Mouse (Mus musculus) heart, embryonic 15.5 days (tissue): ENCODE results near the gene Ints7. TPM values are rescaled to one million over a fixed set of nuclear protein-coding genes. Genes with fewer than 3 reads are reported as not detected.

Experiments used
- ATAC-seq: fragments of 200-750 bp; cut with Nextera tagmentation; replicated peaks from 2 replicates; pipeline ENCODE4 v1.8.0; 2017; ENCODE audit warnings: low read depth, moderate TSS enrichment; ENCODE audit not compliant: insufficient number of reproducible peaks, insufficient read depth, low FRiP score
- H3K27ac ChIP-seq: fragments of 300-500 bp; sonication (generic); 2 replicates; pipeline ENCODE4 v1.5.1; 2015; ENCODE audit warnings: mild to moderate bottlenecking, inconsistent platforms
- H3K27me3 ChIP-seq: fragments of 300-500 bp; sonication (generic); 2 replicates; pipeline ENCODE4 v1.6.1; 2015; ENCODE audit warnings: inconsistent platforms
- H3K36me3 ChIP-seq: fragments of 300-500 bp; sonication (generic); 2 replicates; pipeline ENCODE4 v1.6.1; 2015; ENCODE audit warnings: mild to moderate bottlenecking, inconsistent platforms
- H3K4me1 ChIP-seq: fragments of 300-500 bp; sonication (generic); replicated peaks from 2 replicates; pipeline ENCODE4 v1.6.1; 2015; ENCODE audit warnings: inconsistent platforms
- H3K4me2 ChIP-seq: fragments of 300-500 bp; sonication (generic); 2 replicates; pipeline ENCODE4 v1.6.1; 2015; ENCODE audit warnings: inconsistent platforms, mild to moderate bottlenecking, moderate library complexity
- H3K4me3 ChIP-seq: fragments of 300-500 bp; sonication (generic); 2 replicates; pipeline ENCODE4 v1.5.1; 2015; ENCODE audit warnings: mild to moderate bottlenecking, inconsistent platforms
- H3K9ac ChIP-seq: fragments of 300-500 bp; sonication (generic); 2 replicates; pipeline ENCODE4 v1.6.1; 2015; ENCODE audit warnings: mild to moderate bottlenecking, inconsistent platforms
- H3K9me3 ChIP-seq: fragments of 300-500 bp; sonication (generic); replicated peaks from 2 replicates; pipeline ENCODE4 v1.6.1; 2016; ENCODE audit warnings: inconsistent platforms
- WGBS: fragments of 180-500 bp; shearing (Covaris S2); methylation state at CpG from one replicate; pipeline ENCODE4 v1.1.7; 2015; ENCODE audit warnings: mixed read lengths; 5-methylcytosine and 5-hydroxymethylcytosine counted together
- polyA plus RNA-seq: library from polyadenylated mRNA; unstranded; fragments of >200 nt; fragmentation: Nextera tagmentation; extraction: Ambion mirVana; gene quantifications from 2 replicates; pipeline ENCODE4 v1.2.1, GENCODE M21; 2015

The Ints7 gene
- polyA plus RNA-seq, 1 experiment from 2014 or later: 28.5 TPM

- no peak overlapping the region for H3K27ac ChIP-seq
Measured at GRCm38 (mm10) chr1:191661019-191661796, 85.8 kb downstream of the Ints7 start.

GRCm38 (mm10) chr1:191662178-191662898, 86.9 kb downstream of the Ints7 start:
- 35% methylated on average over 9 of the region's 9 CpGs for WGBS
- peaks cover 3% of the 10 kb centered on the region for H3K4me1 ChIP-seq
- no peaks in the 10 kb centered on the region for H3K36me3 ChIP-seq
- no peak for ATAC-seq
- H3K9me3 ChIP-seq: no peaks in the 10 kb centered on the region
- no peak overlapping the region for H3K27ac ChIP-seq
- no peak overlapping the region for H3K9ac ChIP-seq
- no peak overlapping the region for H3K4me3 ChIP-seq
- H3K4me2 ChIP-seq: no peak overlapping the region
- no peaks in the 10 kb centered on the region for H3K27me3 ChIP-seq

More at GRCm38 (mm10) chr1:191661019-191661796, 85.8 kb downstream of the Ints7 start:
- ATAC-seq: no peak
- 71% methylated on average over 8 of the region's 8 CpGs for WGBS
- H3K27me3 ChIP-seq: no peaks in the 10 kb centered on the region
- H3K4me3 ChIP-seq: no peak overlapping the region
- H3K9ac ChIP-seq: no peak overlapping the region
- H3K36me3 ChIP-seq: no peaks in the 10 kb centered on the region
- H3K4me2 ChIP-seq: no peak overlapping the region
- H3K4me1 ChIP-seq: peaks cover 3% of the 10 kb centered on the region
- no peaks in the 10 kb centered on the region for H3K9me3 ChIP-seq

GRCm38 (mm10) chr1:191662899-191663500, 87.6 kb downstream of the Ints7 start:
- Histone ChIP-seq H3K27me3 (no peaks in the 10 kb centered on the region), H3K4me2 (no peak overlapping the region), H3K27ac (no peak overlapping the region), H3K4me1 (peaks cover 3% of the 10 kb centered on the region), H3K9me3 (no peaks in the 10 kb centered on the region), H3K9ac (no peak overlapping the region), H3K36me3 (no peaks in the 10 kb centered on the region), H3K4me3 (no peak overlapping the region)
- 42% methylated on average over 8 of the region's 8 CpGs for WGBS
- ATAC-seq: no peak

- Histone ChIP-seq H3K27ac (no peak overlapping the region), H3K9me3 (no peaks in the 10 kb centered on the region), H3K4me3 (no peak overlapping the region), H3K9ac (no peak overlapping the region), H3K4me2 (no peak overlapping the region), H3K27me3 (no peaks in the 10 kb centered on the region), H3K4me1 (peaks cover 3% of the 10 kb centered on the region), H3K36me3 (no peaks in the 10 kb centered on the region)
- WGBS: 77% methylated on average over 6 of the region's 6 CpGs
- no peak for ATAC-seq
Measured at GRCm38 (mm10) chr1:191663603-191664002, 88.2 kb downstream of the Ints7 start.

- Histone ChIP-seq H3K36me3 (no peaks in the 10 kb centered on the region), H3K9me3 (no peaks in the 10 kb centered on the region), H3K4me1 (peaks cover 3% of the 10 kb centered on the region), H3K4me2 (no peak overlapping the region), H3K27me3 (no peaks in the 10 kb centered on the region), H3K4me3 (no peak overlapping the region), H3K9ac (no peak overlapping the region), H3K27ac (no peak overlapping the region)
- WGBS: 81% methylated on average over 11 of the region's 11 CpGs
- ATAC-seq: no peak
Measured at GRCm38 (mm10) chr1:191666351-191666750, 90.9 kb downstream of the Ints7 start.

GRCm38 (mm10) chr1:191668030-191668429, 92.6 kb downstream of the Ints7 start:
- no peak overlapping the region for H3K4me3 ChIP-seq
- H3K27me3 ChIP-seq: no peaks in the 10 kb centered on the region
- H3K9me3 ChIP-seq: no peaks in the 10 kb centered on the region
- H3K27ac ChIP-seq: no peak overlapping the region
- H3K9ac ChIP-seq: no peak overlapping the region
- H3K36me3 ChIP-seq: no peaks in the 10 kb centered on the region
- WGBS: 63% methylated on average over 9 of the region's 9 CpGs
- no peak overlapping the region for H3K4me2 ChIP-seq
- no peaks in the 10 kb centered on the region for H3K4me1 ChIP-seq
- ATAC-seq: no peak

Other genes with a start within 250 kb of the Ints7 start
- 14.3 and 18.3 TPM in 2 replicates for gene Tmem206, start 249.7 kb upstream of the Ints7 start, polyA plus RNA-seq
- 31.1 and 36.4 TPM in 2 replicates for gene Ppp2r5a, start 172.4 kb upstream of the Ints7 start, polyA plus RNA-seq
- gene Dtl, start 92 bp upstream of the Ints7 start, polyA plus RNA-seq: 19.8 and 26.6 TPM in 2 replicates
- gene Lpgat1, start 142.2 kb downstream of the Ints7 start, polyA plus RNA-seq: 32.1 and 36.8 TPM in 2 replicates
- gene Nek2, start 245.8 kb downstream of the Ints7 start, polyA plus RNA-seq: 30.9 and 35.4 TPM in 2 replicates